Mouse (Mus musculus) ovary, postnatal 14 days (tissue): ENCODE measurements around the gene Rab43.
A peak's percentile ranks its signal among the peaks of the same experiment; 100 is the strongest.

Experiments used
- DNase-seq: peaks from one replicate; pipeline ENCODE4 v3.0.0; 2022; ENCODE audit warnings: low spot score

Gene Rab43

DNA sequence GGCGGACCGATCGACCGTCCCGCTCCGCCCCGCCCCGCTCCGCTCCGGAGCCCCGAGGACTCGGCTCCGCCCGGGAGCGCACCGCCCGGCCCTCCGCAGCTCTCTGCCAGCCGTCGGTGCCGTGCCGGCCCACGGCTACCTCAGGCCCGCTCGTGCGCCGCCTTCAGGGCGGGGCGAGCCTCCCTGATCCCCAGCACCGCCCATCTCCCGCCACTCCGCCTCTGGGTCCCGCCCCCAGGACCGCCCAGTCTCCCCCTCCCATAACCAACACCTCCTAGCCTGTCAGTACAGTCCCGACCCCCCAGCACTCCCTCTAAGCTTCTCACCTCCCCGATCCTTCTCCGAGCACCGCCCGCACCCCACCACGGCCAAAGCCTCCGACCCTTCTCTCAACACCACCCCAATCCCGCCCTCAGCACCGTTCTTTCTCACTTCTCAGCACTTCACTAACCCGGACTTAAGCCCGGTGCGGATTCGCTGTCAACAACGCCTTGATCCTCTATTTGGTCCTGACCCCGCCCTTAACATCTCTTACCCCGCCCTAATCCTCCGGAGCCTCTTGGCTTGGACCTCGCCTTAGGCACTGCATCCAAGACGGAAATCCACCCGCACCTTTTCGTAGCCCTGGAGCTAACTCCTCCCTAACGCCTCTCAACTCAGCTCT, at the start of gene Rab43:
Rab43 (minus strand) TSS at position 490 of the 664 bp plus-strand sequence.
- peak; percentile 87 for DNase-seq

DNA sequence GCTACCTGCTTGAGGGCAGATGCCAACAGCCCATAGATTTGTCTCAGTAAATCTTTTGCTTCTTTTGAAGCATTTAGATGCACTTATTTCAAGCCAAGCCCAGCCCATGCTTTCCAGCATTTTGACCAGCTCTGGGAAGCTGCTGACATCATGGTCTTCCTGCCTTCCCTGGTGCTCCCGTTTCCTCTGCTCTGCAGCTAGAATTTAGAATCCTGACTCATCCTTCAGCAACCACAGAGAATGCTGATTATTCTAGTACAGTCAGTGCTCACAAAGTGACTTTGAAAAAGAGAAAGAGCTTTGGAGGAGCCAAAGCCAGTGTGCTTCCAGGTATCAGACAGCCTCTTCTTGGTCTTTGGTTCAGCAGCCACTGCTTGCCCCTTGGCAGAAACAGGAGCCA, 45.1 kb upstream of the Rab43 start:
- no peak for DNase-seq

DNA sequence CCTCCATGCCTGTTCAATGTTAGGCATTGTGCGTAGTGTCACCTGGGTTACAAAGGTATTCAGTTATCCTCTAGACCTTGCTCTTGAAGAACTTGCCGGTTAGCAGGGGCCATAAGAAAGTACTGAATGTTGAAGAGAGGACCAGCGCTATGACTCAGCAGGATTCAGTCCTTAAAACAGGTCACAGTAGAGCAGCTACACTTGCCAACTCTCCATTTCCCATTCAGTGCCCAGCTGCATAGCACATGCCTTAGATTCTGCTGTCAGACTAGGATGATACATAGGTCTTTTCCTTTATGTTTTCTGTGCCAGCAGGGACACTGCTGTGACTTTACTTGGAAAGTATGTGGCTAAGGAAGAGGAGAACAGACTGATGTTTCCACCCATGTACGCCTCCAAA, 41.5 kb upstream of the Rab43 start:
- DNase-seq: no peak

DNA sequence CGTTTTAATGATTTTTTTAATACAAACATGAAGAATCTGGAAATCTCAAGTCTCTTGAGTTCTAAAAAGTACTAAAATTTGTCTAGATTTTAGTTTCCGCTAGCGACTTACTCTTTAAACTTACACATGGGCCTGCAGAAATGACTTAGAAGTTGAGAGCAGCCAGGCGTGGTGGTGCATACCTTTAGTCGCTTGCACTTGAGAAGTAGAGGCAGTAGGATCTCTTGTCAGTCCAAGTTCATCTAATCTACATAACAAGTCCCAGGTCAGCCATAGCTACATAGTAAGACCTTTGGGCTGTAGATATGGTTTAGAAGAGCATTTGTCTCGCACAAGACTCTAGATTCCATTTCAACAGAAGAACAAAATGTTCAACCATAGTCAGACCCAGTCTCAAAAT, 39.9 kb upstream of the Rab43 start:
- DNase-seq: no peak

DNA sequence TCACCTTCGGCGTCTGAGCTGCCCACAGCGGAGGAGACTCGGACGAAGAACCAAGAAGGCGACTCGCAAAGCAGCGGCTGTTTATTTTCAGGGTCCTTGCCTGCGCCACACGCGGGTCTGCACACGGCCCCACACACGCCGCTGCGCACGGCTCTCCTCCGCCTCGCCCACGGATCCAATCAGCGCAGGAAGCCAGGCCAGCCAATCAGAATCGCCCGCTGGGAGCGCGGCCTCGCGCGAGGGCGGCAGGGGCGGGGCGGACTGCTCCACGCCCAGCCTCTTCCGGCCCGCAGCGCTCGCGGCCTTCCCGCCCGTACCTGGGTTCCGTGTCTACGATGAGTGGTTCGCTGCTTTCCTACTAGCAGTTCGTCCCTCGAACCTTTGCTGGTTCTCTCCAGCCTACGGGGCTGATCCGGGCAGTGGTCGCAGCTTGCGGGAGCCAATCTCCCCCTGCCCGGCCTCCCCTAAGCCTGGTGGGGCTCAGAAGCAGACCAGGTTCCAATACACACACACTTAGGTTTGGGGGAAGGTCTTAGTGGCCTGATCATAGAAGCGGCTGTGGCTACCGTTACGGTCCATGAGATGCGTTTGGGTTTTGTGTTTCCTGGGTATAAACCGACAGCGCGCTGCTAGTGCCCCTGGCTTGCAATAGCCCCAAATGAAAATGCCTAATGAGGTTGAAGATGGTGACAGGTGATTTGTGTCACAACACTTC, 39.1 kb upstream of the Rab43 start, which contains the start of gene Cnbp:
Cnbp (minus strand) TSS at position 207 of the 715 bp plus-strand sequence.
- DNase-seq: peak; percentile 95

DNA sequence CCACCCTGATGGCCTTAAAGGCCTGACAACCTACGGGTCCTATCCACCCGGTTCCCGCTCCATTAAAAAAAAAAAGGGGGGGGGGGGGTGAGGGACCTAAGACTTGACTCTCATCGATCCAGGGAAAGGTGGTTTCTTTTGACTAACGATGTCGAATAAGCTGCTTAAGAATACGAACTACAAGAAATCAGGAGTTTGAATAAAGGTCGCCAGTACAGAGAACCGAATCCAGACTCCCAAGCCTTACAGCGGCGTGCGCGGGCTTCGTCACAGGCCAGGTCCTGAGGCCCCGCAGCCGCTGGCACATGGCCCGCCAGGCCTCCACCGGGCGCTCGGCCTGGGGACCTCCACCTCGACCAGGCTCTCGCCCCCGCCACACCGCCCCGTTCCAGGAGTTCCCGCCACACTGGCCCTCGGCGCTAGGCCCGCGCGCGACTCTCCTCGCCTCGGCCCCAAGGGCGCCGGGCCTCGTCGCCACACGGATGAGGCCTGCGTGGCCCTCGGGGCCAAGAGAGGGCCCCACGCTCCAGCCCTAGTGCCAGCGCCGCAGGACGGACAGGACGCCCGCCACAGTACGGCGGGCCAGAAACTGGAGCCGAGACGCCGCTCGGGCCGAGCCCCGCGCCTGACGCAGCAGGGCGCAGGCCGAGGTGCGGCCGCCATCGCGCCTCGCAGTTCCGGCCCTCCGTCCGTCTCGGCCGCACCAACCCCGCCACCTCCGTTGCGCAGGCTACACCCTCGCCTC, 38.4 kb upstream of the Rab43 start:
- DNase-seq: peak; percentile 58

DNA sequence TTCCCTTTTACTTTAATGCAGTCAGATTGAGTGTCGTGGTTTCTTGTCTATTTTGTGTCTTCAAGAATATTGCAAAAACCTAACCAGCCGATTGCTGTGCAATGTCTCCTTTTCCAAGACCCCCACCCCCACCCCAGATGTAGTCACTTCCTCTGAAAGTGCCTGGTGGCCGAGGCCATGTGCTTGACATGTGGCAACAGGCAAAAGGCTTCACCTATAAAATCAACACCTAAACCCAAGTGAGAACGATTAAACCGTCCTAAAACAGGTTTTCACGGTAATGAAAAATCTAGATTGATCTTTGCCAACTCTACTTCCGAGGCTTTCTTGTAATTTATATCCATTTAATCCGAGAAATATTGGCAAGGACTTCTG, 37.8 kb upstream of the Rab43 start:
- no peak for DNase-seq

DNA sequence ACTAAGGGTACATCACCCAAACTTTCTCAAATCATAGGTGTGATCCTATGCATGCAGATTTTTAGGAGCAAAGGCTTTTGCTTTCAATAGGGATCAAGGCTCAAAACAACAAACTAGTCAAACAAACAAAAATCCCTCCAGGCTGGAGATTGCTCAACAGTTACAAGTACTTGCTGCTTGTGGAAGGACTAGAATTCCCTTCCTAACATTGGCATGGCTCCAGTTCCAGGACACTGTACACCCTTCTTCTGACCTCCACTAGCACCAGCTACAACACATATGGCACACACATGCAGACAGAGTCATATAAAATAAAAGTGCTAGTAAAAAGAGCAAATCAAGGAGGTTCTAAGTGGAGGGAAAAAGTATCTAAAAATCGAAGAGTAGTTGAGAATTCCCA, 34.8 kb upstream of the Rab43 start:
- DNase-seq: no peak

DNA sequence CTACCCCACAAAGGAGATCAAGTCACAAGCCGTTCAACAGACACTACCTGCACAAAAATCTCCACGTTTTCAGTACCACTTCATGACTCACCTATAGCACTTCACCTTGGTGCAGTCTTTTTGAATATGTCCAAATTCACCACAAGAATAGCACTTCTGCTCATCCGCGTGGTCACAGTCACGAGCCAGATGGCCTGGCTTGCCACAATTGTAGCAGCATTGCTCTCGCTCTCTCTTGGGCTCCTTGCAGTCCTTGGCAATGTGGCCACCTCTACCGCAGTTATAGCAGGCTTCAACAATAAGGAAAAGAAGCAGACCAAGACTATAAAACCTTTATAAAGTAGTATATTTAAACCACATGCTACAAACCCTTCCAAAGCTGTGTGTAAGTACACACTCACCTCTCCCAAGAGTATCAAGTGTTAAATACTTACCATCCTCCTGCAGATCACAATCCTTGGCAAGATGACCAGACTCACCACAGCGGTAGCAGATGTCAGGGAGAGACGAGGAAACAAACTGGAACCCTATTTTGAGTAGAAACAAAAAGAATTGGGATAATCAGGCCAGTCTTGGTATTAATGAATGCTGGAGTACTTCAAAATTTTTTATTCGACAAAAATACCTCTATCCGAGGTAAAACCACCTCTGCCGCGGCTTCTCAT, 33.2 kb upstream of the Rab43 start:
- no peak for DNase-seq

DNA sequence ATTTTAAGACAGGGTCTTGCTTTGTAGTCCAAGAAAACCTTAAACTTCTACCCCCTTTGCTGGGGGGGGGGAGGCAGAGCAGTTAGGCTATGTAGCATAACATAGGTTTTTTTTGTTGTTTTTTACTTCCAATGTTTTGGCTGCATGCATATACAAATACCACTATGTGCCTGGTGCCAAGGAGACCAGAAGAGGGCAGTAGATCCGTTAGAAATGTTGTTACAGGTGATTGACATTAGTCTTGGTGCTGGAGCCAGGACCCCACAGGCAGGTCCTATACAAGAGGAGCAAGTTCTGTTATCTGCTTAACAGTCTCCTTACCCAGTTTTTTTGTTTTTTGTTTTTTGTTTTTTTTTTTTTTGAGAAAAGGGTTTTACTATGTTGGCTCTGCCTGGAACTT, 30.3 kb upstream of the Rab43 start:
- no peak for DNase-seq

DNA sequence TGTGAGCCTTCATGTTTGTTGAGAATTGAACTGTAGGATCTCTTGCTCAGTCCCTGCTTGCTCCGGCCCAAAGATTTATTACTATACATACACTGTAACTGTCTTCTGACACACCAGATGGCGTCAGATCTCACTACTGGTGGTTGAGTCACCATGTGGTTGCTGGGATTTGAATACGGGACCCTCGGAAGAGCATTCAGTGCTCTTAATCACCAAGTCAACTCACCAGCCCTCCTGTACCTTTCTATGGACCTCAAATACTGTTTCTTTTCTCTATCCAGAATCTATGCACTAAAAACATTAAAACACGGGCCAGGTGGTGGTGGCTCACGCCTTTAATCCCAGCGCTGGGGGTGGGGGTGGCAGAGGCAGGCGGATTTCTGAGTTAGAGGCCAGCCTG, 29.7 kb upstream of the Rab43 start:
- no peak for DNase-seq

DNA sequence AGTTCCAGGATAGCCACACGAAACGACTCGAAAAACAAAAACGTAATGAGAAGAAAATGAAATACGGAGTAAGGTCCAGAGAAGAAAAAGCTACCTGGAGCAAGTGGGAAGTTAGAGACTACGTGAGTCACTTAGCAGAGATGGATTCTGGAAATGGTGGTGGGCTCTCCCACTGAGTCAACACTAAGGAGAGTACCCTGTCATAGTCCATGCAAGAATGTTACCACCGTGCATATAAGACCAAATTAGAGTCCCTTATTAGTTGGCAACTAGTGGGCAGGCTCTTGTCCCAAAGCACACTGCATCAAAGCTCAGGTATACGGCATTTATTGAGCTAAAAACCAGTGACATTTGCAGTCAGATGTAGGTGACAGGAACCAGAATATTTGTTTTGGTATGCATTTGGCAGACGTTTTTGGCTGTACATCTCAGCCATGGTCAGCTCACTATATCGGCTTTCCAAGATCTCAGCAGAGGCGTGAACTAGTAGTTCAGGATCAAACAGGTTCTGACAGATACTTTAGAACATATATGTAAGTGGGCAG, 27.9 kb upstream of the Rab43 start:
- no peak for DNase-seq

DNA sequence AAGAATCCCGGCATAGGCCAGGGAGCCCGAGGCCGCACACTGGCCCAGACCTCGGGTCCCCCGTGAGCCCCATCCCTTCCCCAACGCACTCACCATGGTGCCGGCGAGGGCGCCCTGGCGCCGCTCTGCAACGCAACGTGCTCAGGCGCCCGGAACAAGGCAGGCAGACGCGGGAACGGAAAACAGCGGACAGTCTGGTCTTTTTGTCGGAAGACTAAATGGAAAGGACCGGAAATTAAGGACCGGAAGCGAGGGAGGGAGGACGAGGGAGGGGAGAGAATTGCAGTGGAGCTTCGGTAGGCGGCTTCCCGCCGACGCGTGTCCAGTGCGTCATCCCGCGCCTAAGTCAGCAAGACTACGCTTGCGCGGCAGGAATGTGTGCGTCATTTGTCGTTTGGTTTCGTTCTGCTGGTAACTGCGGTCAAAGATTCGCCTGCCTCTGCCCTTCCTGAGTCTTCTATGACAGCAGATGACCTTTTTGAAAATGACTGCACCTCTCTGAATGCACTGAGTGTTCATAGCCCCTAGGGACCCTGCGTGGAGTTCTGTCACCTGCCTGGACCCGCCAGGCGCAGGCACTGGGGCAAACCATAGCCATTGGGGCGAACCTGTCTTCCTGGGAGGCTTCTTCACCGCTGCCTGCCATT, 26.7 kb upstream of the Rab43 start, which contains the start of gene Isy1:
Isy1 (minus strand) TSS at position 248 of the 647 bp plus-strand sequence.
- DNase-seq: peak; percentile 90

DNA sequence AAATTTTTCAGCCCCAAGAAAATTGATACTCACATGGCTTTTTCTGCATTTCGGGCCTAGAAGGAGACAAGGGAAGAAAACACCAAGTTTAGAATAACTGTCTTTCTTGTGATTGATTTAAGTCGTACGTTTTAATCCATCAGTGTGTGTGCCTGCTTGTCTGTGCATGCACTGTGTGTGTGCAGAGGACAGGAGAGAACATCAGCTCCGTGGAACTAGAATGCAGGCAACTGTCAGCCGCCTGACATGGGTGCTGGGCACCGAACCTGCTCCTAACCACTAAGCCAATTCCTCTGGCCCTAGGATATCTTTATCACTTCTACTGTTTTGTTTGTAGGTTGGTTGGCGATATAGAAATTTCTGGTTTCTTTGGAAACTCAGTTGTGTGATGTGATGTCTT, 23.7 kb upstream of the Rab43 start, which contains the start of gene Gm45140:
Gm45140 (minus strand) TSS at position 101 of the 400 bp plus-strand sequence.
- no peak for DNase-seq

DNA sequence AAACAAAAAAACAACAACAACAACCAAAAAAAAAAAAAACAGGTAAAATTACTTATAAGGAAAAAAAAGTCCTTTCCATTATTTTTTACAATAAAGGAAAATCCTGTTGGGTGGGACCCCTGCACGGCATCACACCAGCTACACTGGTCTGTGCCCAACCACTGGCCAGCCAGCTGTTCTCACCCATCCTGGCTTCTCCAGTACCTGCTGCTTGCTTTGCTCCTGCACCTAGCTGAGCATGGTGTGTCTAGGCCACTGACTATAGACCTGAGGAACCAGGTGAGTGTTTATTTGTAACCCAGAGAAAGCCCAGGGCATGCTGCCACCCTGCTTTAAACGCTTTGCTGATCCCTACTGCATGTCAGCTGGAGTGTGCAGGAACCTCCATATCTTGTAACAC, 8.4 kb upstream of the Rab43 start:
- DNase-seq: no peak

DNA sequence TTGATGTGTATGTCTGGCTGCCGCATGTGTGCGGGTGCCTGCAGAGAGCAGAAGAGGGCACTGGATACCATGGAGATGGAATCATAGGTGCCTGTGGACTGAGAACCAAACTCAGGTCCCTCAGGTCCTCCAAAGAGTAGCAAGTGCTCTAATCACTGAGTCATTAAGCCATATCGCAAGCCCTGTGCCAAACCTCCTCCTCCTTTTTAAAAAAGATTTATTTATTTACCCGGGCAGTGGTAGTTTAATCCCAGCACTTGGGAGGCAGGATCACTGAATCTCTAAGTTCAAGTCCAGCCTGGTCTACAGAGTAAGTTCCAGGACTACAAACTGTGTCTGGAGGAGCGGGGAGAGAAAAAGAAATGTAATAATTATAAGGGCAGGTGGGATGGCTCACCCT, 2.5 kb upstream of the Rab43 start:
- no peak for DNase-seq

DNA sequence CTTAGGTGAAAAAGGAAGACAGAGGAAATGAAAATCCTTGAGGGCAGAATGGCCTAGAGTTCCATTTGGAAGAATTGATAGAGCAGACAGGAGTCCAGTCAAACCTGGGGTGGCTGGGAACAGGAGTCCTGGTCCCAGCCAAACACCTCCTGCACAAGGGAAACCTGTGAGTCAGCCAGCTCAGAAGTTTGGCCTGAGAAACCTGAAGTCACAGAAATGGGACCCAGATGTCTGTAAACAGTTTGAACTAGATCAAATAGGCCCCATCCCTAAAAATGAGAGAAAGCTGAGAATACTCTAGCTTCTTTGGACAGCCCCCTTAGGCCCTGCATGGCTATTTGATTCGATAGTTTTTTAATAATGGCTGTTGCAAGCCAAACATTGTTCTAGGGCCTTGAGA, 692 bp upstream of the Rab43 start:
- no peak for DNase-seq

DNA sequence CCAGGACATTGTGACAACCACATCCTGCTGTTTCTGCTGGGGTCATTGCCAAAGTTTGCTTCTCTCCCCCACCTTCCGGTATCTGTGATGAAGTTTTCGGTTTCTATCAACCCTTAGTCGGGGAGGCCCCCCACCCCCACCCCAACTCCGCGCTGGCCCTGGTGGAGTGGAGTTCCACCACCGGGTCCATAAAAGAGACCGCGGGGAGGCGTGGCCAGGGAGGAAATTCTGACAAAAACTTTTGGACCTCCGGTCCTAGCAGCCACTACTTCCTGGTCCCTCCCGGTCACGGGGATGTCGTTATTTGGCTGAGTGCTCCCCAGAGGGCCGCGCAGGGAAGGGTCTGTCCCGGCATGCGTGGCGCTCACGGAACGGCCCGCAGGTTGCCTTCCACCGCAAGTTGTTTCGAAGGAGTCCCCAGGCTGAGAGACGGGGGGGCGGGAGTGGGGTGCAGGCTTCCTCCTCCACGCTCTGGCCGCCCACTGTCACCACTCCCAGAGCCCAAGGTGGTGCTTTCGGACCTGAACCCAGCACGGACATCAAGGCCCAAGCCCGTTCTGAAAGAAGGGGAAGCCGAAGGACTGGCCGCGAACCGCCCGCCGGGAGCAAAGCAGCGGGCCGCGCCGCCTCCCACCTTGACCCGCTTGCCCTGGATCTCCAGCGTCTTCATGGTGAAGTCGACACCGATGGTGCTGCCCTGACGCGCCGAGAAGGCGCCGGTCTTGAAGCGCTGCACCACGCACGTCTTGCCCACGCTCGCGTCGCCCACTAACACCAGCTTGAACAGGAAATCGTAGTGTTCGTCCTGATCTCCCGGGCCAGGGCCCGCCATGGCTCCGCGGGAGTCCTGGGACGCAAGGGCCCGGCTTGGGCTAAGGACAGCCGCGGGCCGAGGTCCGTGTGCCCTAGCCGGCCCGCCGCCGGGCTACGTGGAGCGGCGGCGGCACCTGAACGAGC, 973 bp downstream of the Rab43 start:
- peak; percentile 36 for DNase-seq

DNA sequence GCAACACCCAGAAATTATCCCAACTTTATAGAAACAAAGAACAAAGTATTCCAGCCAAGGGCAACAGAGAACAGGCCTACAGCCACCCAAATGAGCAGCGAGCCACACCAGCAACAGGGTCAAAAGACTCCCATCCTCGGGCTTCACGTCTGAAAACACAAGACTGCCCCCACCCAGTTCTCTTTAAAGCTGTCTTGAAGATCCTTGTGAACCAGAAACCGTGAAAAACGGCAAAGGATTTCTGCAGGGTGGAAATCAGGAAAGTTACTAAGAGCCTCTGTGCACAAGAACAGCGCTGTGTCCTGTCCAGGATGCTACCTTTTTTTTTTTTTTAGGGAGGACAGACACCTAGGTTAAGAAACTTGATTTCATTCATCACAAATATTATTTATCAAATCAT, 1.7 kb downstream of the Rab43 start:
- DNase-seq: no peak

DNA sequence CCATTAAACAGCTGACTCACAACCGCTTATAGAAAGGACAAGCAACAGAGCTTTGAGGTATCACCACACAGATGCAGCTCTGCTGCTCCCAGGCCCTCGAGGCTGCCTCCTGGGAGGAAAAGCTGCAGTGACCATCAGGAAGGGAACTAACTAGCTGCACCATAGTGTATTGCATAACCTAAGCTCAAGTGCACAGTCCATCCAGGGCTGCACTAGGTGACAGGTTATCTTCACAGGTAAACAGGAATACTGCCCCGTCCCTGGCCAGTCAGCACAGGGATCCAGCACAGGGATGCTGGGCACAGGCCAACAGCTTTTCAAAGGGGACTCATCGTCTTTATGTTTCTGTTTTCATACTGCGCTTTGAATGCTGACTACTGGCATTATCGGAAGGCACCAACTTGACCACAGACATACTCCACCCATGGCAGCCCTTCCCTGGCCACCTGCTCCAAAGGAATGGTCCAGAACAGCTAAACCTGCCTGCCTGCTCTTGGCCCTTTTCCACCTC, 2.3 kb downstream of the Rab43 start:
- no peak for DNase-seq
